Mouse (Mus musculus) olfactory bulb, adult 2 months (tissue): ENCODE results near the gene 4930451I11Rik.

Source experiments
- CTCF ChIP-seq: fragments of 200-500 bp; IDR thresholded peaks from 2 replicates; pipeline ENCODE4 v1.5.1; 2012; ENCODE audit warnings: low read depth, mild to moderate bottlenecking, low read length, moderate library complexity; ENCODE audit not compliant: insufficient read depth
- POLR2A ChIP-seq: fragments of 200-500 bp; IDR thresholded peaks from 2 replicates; pipeline ENCODE4 v1.6.1; 2012; ENCODE audit warnings: mild to moderate bottlenecking, low read depth, low read length, moderate library complexity; ENCODE audit not compliant: insufficient read depth

GRCm38 (mm10) chr7:126791851-126792720 is 39.4 kb downstream of the 4930451I11Rik start, which contains the start of gene Ppp4c:
- no peak for TF ChIP-seq CTCF
- peak; percentile 74 for TF ChIP-seq POLR2A
